Mouse (Mus musculus) urinary bladder, postnatal 25 days (tissue): ENCODE measurements at regions not wholly inside any gene's neighbourhood (a gene's known extent, or its start where the extent isn't known, plus 50 kb on each side); places are given as distances from the start of the nearest gene placed in this dataset.

Experiments used
- DNase-seq: peaks from one replicate; pipeline ENCODE4 v3.0.0; 2022; ENCODE audit warnings: low spot score

- no peak for DNase-seq
Observed at GRCm38 (mm10) chr7:71289702-71290101, 61.6 kb downstream of the Gm10295 start.

GRCm38 (mm10) chr7:71289266-71289665 lies 62.0 kb downstream of the Gm10295 start:
- DNase-seq, result no peak

GRCm38 (mm10) chr7:71287441-71287840 lies 63.8 kb downstream of the Gm10295 start:
- DNase-seq, result no peak

GRCm38 (mm10) chr7:71284246-71284645 lies 67.0 kb downstream of the Gm10295 start:
- DNase-seq, result no peak

GRCm38 (mm10) chr7:71283419-71283818 lies 67.9 kb downstream of the Gm10295 start:
- DNase-seq, result no peak

GRCm38 (mm10) chr7:71266101-71266500 lies 85.2 kb downstream of the Gm10295 start:
- DNase-seq, result no peak

- no peak for DNase-seq
Observed at GRCm38 (mm10) chr7:71264115-71264514, 87.2 kb downstream of the Gm10295 start.

- DNase-seq, result no peak
Observed at GRCm38 (mm10) chr7:71249669-71250068, 101.6 kb downstream of the Gm10295 start.

- no peak for DNase-seq
Observed at GRCm38 (mm10) chr7:71249216-71249615, 102.1 kb downstream of the Gm10295 start.

GRCm38 (mm10) chr7:71247922-71248321 lies 103.4 kb downstream of the Gm10295 start:
- DNase-seq, result no peak

GRCm38 (mm10) chr7:71242379-71242911 lies 108.8 kb downstream of the Gm10295 start:
- no peak for DNase-seq

GRCm38 (mm10) chr7:71239207-71239606 lies 112.1 kb downstream of the Gm10295 start:
- no peak for DNase-seq

- no peak for DNase-seq
Observed at GRCm38 (mm10) chr7:71236334-71236733, 115.0 kb downstream of the Gm10295 start.

- DNase-seq, result no peak
Observed at GRCm38 (mm10) chr7:71234176-71234769, 117.0 kb downstream of the Gm10295 start.

GRCm38 (mm10) chr7:71232821-71233815 lies 118.2 kb downstream of the Gm10295 start:
- DNase-seq, result no peak

- no peak for DNase-seq
Observed at GRCm38 (mm10) chr7:71230901-71231477, 120.3 kb downstream of the Gm10295 start.

GRCm38 (mm10) chr7:71229183-71229582 lies 122.1 kb downstream of the Gm10295 start:
- no peak for DNase-seq

GRCm38 (mm10) chr7:71224320-71224865 lies 126.9 kb downstream of the Gm10295 start:
- DNase-seq, result no peak

GRCm38 (mm10) chr7:71223513-71224319 lies 127.6 kb downstream of the Gm10295 start:
- peak; percentile 21 for DNase-seq

- no peak for DNase-seq
Observed at GRCm38 (mm10) chr7:71217344-71217743, 133.9 kb downstream of the Gm10295 start.

- DNase-seq, result no peak
Observed at GRCm38 (mm10) chr7:71216808-71217207, 134.5 kb downstream of the Gm10295 start.
